Mouse (Mus musculus) thymus, adult 2 months (tissue): Measurements from ENCODE around the gene Tprgl.

ENCODE experiments used
- CTCF ChIP-seq: fragments of 200-500 bp; IDR thresholded peaks from 2 replicates; pipeline ENCODE4 v1.5.1; 2012; ENCODE audit warnings: mild to moderate bottlenecking, control low read depth, low read length, moderate library complexity, borderline replicate concordance; ENCODE audit not compliant: control insufficient read depth, poor library complexity, insufficient read depth; ENCODE audit errors: extremely low read depth
- POLR2A ChIP-seq: fragments of 200-500 bp; IDR thresholded peaks from 2 replicates; pipeline ENCODE4 v1.6.1; 2012; ENCODE audit warnings: mild to moderate bottlenecking, low read length, control low read depth, moderate library complexity; ENCODE audit not compliant: control insufficient read depth, poor library complexity, insufficient read depth; ENCODE audit errors: extremely low read depth

- no peak for TF ChIP-seq CTCF
- no peak for TF ChIP-seq POLR2A
These were observed 30.5 kb downstream of the Tprgl start for GRCm38 (mm10) chr4:154129950-154130349.
